Mouse (Mus musculus): Measurements from ENCODE around the gene Zfhx3. TPM values are rescaled to one million over a fixed set of nuclear protein-coding genes. Genes with fewer than 3 reads are reported as not detected.

Zfhx3 gene
- polyA plus RNA-seq, 1 experiment from 2014 or later = 8.2 TPM

GRCm38 (mm10) chr8:108859983-108860382 lies 917.5 kb downstream of the Zfhx3 start:
- TF ChIP-seq EP300 (IDR thresholded peaks at IDR 0.05) = no peak
- TF ChIP-seq CTCF (IDR thresholded peaks at IDR 0.05) = no peak
- DNase-seq (ENCODE audit: low spot score) = no peak
- H3K9ac ChIP-seq (replicated peaks; ENCODE audit: low read depth) = no peak overlapping the region
- no peaks in the 10 kb centered on the region for H3K4me1 ChIP-seq (ENCODE audit: insufficient read depth, low read depth, low read length)
- H3K36me3 ChIP-seq (ENCODE audit: insufficient read depth, low read length) = no peaks in the 10 kb centered on the region; the same call in 1 of the 2 replicates
- WGBS = 45% methylated on average over 9 of the region's 9 CpGs
- no peaks in the 10 kb centered on the region for H3K9me3 ChIP-seq (ENCODE audit: low read length)
- no peak overlapping the region for H3K4me3 ChIP-seq (ENCODE audit: low read depth, low read length)
- peak; percentile 43; the same call in 1 of the 2 replicates for ATAC-seq
- no peaks in the 10 kb centered on the region for H3K27me3 ChIP-seq (replicated peaks; ENCODE audit: insufficient read depth, low read length)
- no peak overlapping the region for H3K4me2 ChIP-seq (replicated peaks; ENCODE audit: low read depth, low read length)
- no peak overlapping the region for H3K27ac ChIP-seq (ENCODE audit: low read length)

DNA sequence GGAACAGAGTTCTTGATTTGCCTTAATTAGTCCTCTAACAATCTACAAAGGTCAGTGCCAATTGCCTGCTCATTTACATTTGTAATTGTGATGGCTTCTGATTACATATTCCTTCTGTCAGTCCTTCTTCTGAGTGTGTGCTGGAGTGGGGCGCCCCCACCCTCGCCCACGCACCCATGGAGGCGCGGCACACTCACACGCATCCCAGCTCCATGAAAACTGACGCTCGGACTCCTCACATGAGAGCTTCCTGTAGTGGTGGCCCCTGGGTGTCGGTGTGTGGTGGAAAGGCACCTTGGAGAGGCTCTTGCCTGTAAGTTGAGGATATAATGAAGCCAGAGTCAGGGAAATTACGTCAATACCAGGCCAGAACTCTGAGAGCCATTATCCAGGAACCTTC lies 921.0 kb downstream of the Zfhx3 start:
- Histone ChIP-seq H3K36me3 (ENCODE audit: insufficient read depth, low read length) (no peaks in the 10 kb centered on the region), H3K9me3 (ENCODE audit: low read length) (no peaks in the 10 kb centered on the region), H3K4me1 (ENCODE audit: insufficient read depth, low read depth, low read length) (peaks cover 6% of the 10 kb centered on the region; the same call in 1 of the 2 replicates), H3K4me3 (ENCODE audit: low read depth, low read length) (no peak overlapping the region), H3K27ac (ENCODE audit: low read length) (no peak overlapping the region), H3K4me2 (replicated peaks; ENCODE audit: low read depth, low read length) (no peak overlapping the region), H3K27me3 (replicated peaks; ENCODE audit: insufficient read depth, low read length) (no peaks in the 10 kb centered on the region), H3K9ac (replicated peaks; ENCODE audit: low read depth) (no peak overlapping the region)
- 88% methylated on average over 10 of the region's 10 CpGs for WGBS
- ATAC-seq (no peak), DNase-seq (ENCODE audit: low spot score) (no peak)
- TF ChIP-seq CTCF (IDR thresholded peaks at IDR 0.05) (no peak), EP300 (IDR thresholded peaks at IDR 0.05) (no peak)

GRCm38 (mm10) chr8:108866430-108866829 lies 924.0 kb downstream of the Zfhx3 start:
- no peak overlapping the region for H3K9ac ChIP-seq (replicated peaks; ENCODE audit: low read depth)
- H3K4me3 ChIP-seq (ENCODE audit: low read depth, low read length) = no peak overlapping the region
- no peaks in the 10 kb centered on the region for H3K27me3 ChIP-seq (replicated peaks; ENCODE audit: insufficient read depth, low read length)
- no peak overlapping the region for H3K4me2 ChIP-seq (replicated peaks; ENCODE audit: low read depth, low read length)
- no peaks in the 10 kb centered on the region for H3K36me3 ChIP-seq (ENCODE audit: insufficient read depth, low read length)
- H3K27ac ChIP-seq (ENCODE audit: low read length) = no peak overlapping the region
- TF ChIP-seq EP300 (IDR thresholded peaks at IDR 0.05) = no peak
- no peak for TF ChIP-seq CTCF (IDR thresholded peaks at IDR 0.05)
- H3K4me1 ChIP-seq (ENCODE audit: insufficient read depth, low read depth, low read length) = peaks cover 19% of the 10 kb centered on the region; the same call in 1 of the 2 replicates
- no peaks in the 10 kb centered on the region for H3K9me3 ChIP-seq (ENCODE audit: low read length)
- WGBS = 87% methylated on average over 7 of the region's 7 CpGs
- DNase-seq (ENCODE audit: low spot score) = no peak
- ATAC-seq = no peak

- Histone ChIP-seq H3K4me1 (ENCODE audit: insufficient read depth, low read depth, low read length) (peaks cover 19% of the 10 kb centered on the region; the same call in 1 of the 2 replicates), H3K4me3 (ENCODE audit: low read depth, low read length) (no peak overlapping the region), H3K4me2 (replicated peaks; ENCODE audit: low read depth, low read length) (no peak overlapping the region), H3K27me3 (replicated peaks; ENCODE audit: insufficient read depth, low read length) (no peaks in the 10 kb centered on the region), H3K36me3 (ENCODE audit: insufficient read depth, low read length) (no peaks in the 10 kb centered on the region), H3K9ac (replicated peaks; ENCODE audit: low read depth) (no peak overlapping the region), H3K27ac (ENCODE audit: low read length) (peak overlapping the region; percentile 51), H3K9me3 (ENCODE audit: low read length) (no peaks in the 10 kb centered on the region)
- no peak for TF ChIP-seq CTCF (IDR thresholded peaks at IDR 0.05)
- TF ChIP-seq EP300 (IDR thresholded peaks at IDR 0.05) = 0 out of 2 replicates have a peak, but pooled peaks have one; percentile 26
- ATAC-seq (peak; percentile 84), DNase-seq (ENCODE audit: low spot score) (peak; percentile 77)
- WGBS = 57% methylated on average over 13 of the region's 13 CpGs
Measured at GRCm38 (mm10) chr8:108867482-108868258, 925.2 kb downstream of the Zfhx3 start.

DNA sequence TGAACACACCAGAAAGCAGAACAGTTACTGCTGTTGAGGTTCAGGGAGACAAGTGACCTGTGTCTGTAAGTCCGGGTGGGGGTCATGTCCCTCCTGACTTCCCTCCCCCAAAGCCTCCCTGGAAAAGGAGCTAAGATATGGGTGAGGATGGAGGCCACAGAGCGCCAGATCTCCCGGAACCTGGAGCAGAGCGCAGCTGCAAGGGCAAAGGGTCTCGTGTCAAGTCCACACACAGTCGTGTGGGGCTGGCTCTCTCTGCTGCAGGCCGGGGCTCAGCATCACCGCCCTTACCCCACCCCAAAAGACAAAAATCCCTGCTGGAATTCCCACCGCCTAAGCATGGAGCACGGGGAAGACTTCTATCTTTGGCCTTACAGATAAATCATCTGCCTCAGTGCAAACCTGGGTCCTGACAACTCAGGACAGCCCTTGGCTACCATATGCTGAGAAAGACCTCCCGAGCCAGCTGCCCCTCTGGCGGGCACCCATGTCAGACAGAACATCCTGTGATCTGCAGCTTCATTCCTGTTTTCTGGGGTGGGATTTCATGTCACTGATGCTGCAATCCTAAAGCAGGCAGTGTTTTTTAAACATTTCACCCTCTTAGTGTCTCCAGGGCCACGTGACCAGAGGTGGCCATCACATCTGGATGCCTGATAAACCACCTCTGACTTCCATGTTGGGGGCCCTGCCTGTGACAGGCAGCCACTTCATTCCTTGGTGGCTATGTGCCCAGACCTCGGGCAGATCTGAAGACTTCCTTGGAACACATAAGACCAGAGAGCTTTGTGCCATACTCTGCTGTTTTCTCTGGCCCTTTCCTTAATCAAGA lies 926.0 kb downstream of the Zfhx3 start:
- peaks cover 19% of the 10 kb centered on the region; the same call in 1 of the 2 replicates for H3K4me1 ChIP-seq (ENCODE audit: insufficient read depth, low read depth, low read length)
- no peak for TF ChIP-seq CTCF (IDR thresholded peaks at IDR 0.05)
- no peaks in the 10 kb centered on the region for H3K9me3 ChIP-seq (ENCODE audit: low read length)
- 66% methylated on average over 14 of the region's 14 CpGs for WGBS
- DNase-seq (ENCODE audit: low spot score) (no peak), ATAC-seq (no peak)
- H3K9ac ChIP-seq (replicated peaks; ENCODE audit: low read depth) = no peak overlapping the region
- no peaks in the 10 kb centered on the region for H3K27me3 ChIP-seq (replicated peaks; ENCODE audit: insufficient read depth, low read length)
- H3K4me3 ChIP-seq (ENCODE audit: low read depth, low read length) = no peak overlapping the region
- H3K27ac ChIP-seq (ENCODE audit: low read length) = peak overlapping the region; percentile 51
- H3K4me2 ChIP-seq (replicated peaks; ENCODE audit: low read depth, low read length) = no peak overlapping the region
- no peaks in the 10 kb centered on the region for H3K36me3 ChIP-seq (ENCODE audit: insufficient read depth, low read length)

DNA sequence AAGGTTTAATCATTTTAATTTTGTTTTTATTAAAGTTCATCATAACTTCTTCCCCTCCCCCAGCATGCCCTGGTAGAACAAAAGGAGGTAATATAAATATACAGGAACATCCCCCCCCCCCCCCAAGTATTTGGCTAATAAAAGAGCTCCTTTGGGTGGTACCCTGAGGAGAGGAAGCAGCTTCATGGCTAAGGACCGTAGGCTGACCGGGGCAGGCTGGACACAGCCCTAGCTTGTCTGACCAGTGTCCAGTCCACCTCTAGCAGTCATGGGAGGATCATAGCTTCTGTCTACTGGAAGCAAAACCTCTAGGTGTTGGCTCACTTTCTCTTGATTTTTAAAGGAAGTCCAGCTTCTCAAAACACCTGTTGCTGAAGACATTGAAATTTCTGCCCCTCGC lies 927.0 kb downstream of the Zfhx3 start:
- Histone ChIP-seq H3K36me3 (ENCODE audit: insufficient read depth, low read length) (no peaks in the 10 kb centered on the region), H3K4me1 (ENCODE audit: insufficient read depth, low read depth, low read length) (peaks cover 19% of the 10 kb centered on the region; the same call in 1 of the 2 replicates), H3K27me3 (replicated peaks; ENCODE audit: insufficient read depth, low read length) (no peaks in the 10 kb centered on the region), H3K27ac (ENCODE audit: low read length) (peak overlapping the region; percentile 51; the same call in 1 of the 2 replicates), H3K4me3 (ENCODE audit: low read depth, low read length) (no peak overlapping the region), H3K4me2 (replicated peaks; ENCODE audit: low read depth, low read length) (no peak overlapping the region), H3K9me3 (ENCODE audit: low read length) (no peaks in the 10 kb centered on the region), H3K9ac (replicated peaks; ENCODE audit: low read depth) (no peak overlapping the region)
- TF ChIP-seq CTCF (IDR thresholded peaks at IDR 0.05) (no peak), EP300 (IDR thresholded peaks at IDR 0.05) (0 out of 2 replicates have a peak, but pooled peaks have one; percentile 23)
- DNase-seq (ENCODE audit: low spot score) (no peak), ATAC-seq (peak; percentile 68)
- 37% methylated on average over 3 of the region's 3 CpGs for WGBS
